Mouse (Mus musculus): Measurements from ENCODE around the gene Proz.
A peak's percentile ranks its signal among the peaks of the same experiment; 100 is the strongest.
"Not testable (repeated sequence)": the region's sequence is repeated elsewhere in the genome, so short reads cannot be mapped to it uniquely, and the experiment has no call there.

Gene Proz

DNA sequence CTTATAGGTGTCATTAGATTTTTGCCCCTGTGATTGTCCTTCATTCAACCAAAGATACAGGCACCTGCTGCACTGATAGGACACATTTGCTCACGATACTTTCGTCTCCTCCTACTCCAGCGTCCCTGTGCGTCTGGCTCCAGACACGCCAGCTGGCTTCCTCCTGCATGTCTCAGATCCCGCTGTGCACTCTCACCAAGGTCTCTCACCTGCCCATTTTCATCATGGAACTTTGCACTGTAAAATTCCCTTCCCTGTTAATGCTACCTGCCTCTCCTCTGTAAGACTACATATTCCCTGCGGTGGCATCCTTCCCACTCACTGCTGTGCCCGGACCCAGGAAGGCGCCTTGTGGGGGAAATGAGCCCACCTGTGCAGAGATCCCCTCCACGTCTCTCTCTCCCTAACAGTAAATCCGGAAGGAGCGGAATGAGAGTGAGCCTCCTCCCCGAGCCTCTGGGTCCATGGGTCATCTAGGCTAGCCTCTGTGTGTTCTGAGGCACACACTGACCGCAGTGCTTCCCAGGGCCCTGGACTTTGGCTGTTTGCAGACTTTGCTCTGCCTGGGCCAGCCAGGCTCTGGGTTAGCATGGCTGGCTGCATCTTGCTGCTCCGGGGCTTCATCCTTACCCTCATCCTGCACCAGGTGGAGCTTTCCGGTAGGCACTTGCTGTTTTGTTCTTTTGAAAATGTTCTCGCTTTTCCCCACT is at the start of gene Proz:
Gene Proz, plus strand, starts transcription at position 474 of the 710 bp plus-strand sequence.
- DNase-seq = no peak

DNA sequence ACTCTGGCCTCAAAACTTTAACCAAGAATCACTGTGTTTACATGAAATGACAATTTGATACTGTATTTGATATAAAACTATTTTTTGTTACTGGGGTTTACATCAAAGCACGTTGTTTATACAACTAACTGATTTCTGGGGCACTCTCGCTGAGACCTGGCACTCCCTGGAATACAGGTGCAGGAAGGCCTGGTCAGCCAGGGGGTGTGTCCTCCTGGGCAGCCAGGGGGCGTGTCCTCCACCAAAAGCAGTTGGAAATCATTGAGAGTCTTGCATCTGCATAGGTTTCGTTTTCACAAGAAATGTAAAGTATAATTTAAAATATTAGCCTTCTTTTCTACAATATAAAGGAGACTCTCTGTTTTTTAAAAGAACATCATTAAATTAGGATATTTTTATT is 41.2 kb upstream of the Proz start:
- DNase-seq = no peak

DNA sequence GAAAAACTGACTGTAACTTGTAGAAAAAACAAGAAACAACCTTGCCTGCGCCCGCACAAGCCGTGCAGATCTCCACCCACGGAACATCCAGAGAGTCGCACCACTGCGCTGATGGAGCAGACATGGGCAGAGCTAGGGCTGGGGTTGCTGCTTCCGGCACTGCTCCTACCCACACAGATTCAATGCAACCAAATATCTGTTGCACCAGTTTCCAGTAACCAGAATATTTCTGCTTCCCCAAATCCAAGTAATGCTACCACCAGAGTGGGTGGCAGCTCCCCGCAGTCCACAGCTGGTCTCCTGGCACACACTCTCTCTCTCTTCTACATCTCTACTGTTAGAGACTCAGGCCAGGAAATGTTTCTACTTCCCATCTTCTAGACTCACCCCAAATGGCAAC is 38.9 kb upstream of the Proz start:
- DNase-seq = peak; percentile 69

- no peak for DNase-seq
Observed at GRCm38 (mm10) chr8:13025487-13026224, 35.1 kb upstream of the Proz start, which contains the start of gene F7. Gene F7 (plus strand): TSS chr8:13026034.

DNA sequence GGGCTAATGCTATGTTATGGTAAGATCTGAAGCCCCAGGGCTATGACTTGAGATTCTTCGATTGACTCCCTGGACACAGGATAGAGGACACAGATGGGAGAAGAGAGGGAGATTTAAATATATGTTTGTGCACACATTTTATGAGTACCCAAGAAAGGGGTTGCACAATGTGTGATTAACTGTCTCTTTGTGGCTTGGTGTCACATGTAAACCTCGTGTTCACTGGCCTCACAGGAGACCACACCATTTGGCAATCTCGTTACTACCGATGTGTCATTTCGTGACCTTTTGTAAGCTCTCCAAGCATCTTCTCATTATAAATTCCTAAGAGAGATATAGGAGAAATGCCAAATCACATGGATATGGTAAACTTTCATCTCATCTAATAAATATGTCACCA is 33.1 kb upstream of the Proz start:
- DNase-seq = no peak

DNA sequence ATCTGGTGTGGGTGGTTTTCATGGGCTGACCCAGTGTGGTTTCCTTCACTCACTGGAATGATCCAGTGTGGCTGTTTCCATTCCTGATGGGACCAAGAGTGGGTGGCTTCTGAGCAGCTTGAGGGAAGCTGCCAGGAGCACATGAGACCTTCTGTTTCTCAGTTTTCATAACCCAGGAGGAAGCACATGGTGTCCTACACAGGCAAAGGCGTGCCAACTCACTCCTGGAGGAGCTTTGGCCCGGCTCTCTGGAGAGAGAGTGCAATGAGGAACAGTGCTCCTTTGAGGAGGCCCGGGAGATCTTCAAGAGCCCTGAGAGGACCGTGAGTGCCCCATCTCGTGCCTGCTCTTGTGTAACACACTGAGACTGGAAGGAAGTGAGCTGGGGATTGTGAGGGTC is 32.2 kb upstream of the Proz start:
- DNase-seq = peak; percentile 87

DNA sequence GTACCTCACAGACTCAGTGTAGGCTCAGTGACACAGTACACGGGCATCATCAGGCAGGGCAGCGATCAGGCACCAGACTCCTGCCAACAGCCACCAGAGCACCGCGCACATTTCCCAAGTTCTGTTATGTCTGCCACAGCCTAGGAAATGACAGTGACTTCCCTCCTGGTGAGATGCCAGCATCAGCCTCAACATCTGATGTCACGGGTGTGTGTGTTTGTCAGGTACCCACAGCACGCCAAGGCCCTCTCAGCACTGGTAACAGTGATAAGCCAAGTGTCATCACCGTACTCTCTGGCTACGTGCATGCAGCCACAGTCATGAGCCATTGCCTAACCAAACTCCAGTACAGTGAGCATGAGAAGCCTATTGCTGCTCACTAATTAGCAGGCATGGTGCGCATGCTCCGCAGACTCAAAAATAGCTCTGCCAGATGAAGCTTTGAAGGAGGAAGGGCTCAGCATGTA is 24.3 kb upstream of the Proz start:
- DNase-seq = peak; percentile 56

DNA sequence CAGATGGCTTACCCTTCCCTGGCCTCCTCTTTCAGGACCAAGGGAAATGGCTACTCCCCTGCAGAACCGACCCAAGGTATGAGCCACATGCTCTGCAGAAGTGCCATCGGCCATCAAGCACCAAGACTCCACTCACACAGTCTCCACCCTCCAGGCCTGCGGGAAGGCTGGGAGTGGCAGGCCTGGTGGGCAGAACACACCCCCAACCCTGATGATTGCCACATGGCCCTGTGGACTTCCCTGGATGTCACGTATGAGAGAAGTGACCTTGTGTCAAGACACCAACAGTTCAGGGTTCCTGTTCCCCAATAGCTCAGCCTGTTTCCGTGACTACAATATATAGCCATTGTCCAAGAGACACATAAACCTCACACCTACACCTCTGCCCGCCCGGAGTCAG is 23.7 kb upstream of the Proz start, which contains the start of gene F10:
Gene F10, plus strand, starts transcription at position 294 of the 400 bp plus-strand sequence.
- DNase-seq = no peak

DNA sequence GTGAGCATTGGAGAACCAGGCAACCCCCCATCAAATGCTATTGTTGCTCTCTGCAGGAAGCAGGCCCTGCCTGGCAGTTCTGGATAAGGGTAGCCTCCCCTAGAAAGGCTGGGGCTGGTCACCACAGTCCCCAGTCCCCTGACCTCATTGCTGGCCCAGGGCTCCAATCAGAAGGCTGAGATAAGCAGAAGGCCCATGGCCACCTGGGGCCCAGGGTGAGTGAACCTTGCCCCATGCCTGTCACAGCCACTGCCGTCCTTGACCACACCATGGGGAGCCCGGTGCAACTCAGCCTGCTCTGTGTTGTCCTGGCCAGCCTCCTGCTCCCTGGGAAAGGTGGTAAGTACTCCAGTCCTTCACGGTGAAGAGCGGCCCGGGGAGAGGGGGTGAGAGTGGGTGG is 23.1 kb upstream of the Proz start:
- DNase-seq = no peak

DNA sequence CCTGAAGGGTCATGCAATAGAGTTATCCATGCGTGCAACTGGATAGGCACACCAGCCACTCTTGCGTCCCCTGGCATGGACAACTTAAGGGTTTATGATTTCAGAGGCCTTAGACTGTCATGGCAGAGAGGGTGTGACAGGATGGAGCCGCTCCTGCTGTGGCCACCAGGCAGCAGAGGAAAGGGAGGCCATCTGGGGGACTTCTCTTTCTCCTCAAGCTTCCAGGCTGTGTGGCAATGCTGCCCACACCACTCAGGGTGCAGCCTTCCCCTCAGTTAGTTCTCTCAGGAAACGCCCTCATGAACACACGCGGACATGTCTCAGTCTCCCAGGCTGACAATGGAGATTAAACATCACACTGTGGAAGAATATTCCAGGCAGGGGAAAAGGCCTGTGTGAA is 21.7 kb upstream of the Proz start:
- DNase-seq = no peak

DNA sequence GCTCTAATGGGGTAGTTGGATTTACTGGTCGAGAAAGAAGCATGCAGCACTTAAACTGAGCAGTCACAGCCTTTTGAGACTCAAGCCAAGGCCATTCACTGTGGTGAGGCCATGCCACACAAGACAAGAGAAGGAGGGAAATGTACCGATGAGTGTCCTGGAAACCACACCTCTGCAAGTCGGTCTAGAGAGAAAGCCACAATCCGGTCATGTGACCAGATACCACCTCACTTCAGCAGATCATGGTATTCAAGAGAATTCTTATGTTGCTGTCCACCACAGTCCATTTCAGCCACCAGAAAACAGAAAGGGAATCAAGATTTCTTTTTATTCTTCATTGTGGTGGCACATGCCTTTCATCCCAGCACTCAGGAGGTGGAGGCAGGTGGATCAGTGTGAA is 19.3 kb upstream of the Proz start:
- no peak for DNase-seq

GRCm38 (mm10) chr8:13047652-13048051 is 13.1 kb upstream of the Proz start:
- DNase-seq = no peak

- DNase-seq = no peak
Observed at GRCm38 (mm10) chr8:13050550-13050949, 10.2 kb upstream of the Proz start.

DNA sequence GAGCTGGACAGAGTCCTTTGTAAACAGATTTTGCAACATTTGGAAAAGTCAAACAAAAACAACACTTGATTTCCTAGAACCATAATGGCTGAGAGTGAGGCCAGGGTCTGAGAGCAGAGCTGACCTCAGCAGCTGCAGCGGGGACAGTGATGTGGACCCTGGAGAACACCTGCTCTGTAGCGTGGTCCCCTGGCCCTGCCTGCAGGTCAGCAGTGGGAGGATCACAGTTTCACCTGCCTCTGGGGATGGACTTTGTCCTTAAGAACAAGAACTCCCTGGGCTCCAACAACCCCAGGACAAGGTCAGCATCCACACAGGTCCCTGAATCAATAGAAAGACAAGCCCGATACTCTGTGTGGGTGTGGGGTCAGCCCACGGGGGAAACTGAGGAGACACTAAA is 3.4 kb upstream of the Proz start:
- DNase-seq = no peak

GRCm38 (mm10) chr8:13063112-13063511 is 2.4 kb downstream of the Proz start:
- no peak for DNase-seq

DNA sequence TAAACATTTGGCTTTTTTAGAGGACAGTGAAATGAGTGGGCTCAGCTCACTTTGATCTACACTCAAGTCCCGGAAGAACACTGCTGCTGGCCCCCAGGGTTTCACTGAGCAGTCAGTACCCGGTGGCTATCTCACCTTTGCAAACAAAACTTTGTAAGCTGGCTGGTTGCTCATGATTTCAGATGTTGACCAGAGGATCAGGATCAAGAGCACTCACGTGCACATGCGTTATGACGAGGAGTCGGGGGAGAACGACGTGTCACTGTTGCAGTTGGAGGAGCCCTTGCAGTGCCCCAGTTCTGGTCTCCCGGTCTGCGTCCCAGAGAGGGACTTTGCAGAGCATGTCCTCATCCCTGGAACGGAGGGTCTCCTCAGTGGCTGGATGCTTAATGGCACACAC is 12.5 kb downstream of the Proz start:
- DNase-seq = no peak

DNA sequence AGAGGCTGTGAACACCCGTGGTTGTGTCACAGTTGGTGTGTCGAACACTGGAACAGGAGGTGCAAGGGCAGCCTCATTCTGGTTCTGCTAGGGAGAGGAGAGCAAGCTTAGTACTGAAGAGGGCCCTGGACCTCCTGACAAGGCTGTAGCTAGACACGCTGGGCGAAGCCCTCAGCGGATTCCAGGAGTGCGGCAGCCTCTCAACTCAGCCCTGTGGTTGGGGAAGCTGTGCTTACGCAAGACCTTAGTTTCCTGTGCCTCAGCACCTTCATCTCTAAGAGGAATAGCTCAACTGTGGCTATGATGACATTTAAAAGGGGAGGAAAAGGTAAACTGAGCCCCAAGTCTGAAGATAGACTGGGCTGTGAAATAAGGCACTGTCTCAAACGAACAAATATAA is 14.3 kb downstream of the Proz start:
- DNase-seq = no peak

DNA sequence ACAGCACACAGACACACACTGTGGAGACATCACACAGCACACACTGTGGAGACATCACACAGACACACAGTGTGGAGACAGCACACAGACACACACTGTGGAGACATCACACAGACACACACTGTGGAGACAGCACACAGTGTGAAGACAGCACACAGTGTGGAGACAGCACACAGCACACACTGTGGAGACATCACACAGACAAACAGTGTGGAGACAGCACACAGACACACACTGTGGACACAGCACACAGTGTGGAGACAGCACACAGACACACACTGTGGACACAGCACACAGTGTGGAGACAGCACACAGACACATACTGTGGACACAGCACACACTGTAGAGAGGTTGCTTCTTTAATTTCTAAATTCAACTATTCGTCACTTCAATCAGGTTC is 14.9 kb downstream of the Proz start:
- not testable (repeated sequence) for DNase-seq

DNA sequence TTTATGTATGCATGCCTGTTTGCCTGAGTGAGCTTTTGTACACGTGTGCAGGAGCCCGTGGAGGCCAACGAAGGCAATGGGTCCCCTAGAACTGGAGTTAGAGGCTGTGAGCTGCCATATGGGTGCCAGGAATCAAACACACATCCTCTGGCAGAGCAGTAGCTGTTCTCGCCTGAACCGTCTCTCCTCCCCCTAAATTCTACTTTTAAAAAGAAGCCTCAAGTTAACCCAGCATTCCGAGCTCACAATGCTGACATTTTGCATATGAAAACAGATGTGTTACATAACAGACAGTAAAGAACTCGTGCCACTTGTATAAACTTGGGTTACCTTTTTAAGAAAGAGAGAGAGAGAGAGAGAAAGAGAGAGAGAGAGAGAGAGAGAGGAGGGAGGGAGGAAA is 16.8 kb downstream of the Proz start:
- DNase-seq = peak; percentile 6

GRCm38 (mm10) chr8:13104691-13105086 is 44.0 kb downstream of the Proz start:
- DNase-seq = peak; percentile 91

DNA sequence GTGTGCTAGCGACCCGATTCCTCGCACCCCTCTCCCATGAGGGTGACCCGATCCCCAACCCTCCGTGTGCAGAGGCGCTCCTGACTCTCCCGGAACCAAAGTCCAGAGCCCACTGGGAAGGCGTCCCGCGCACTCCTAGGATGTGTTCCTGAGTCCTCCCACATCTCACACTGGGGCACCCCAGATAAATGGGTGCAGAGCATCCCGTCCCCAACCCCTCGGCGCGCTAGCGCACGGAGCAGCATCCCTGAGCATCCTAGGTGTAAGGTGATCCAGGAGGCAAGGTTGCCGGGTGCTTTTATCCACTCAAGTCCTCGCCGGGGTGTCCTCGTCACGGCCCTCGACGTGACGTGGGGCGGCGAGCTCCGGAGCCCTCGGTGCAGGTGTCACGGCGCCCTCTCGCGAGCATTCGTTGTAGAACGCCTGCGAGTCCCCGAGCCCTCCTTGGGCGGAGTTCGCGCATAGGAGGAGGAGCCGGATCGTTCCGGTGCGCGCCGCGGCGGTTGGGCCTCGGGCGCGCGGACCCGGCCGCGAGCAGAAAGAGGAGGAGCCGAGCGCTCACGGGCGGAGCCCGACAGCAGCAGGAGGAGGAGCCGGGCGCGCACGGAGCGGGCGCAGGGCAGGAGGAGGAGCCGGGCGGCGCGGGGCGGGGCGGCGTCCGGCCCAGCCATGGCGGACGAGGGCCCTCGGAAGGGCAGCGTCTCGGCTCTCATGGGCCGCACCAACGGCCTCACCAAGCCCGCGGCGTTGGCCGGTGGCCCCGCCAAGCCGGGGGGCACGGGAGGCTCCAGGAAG is 44.6 kb downstream of the Proz start, which contains the start of the genes Pcid2 and Cul4a:
Gene Pcid2, minus strand, starts transcription at position 373 of the 795 bp plus-strand sequence.
Gene Cul4a, plus strand, starts transcription at position 535 of the 795 bp plus-strand sequence.
- peak; percentile 97 for DNase-seq

DNA sequence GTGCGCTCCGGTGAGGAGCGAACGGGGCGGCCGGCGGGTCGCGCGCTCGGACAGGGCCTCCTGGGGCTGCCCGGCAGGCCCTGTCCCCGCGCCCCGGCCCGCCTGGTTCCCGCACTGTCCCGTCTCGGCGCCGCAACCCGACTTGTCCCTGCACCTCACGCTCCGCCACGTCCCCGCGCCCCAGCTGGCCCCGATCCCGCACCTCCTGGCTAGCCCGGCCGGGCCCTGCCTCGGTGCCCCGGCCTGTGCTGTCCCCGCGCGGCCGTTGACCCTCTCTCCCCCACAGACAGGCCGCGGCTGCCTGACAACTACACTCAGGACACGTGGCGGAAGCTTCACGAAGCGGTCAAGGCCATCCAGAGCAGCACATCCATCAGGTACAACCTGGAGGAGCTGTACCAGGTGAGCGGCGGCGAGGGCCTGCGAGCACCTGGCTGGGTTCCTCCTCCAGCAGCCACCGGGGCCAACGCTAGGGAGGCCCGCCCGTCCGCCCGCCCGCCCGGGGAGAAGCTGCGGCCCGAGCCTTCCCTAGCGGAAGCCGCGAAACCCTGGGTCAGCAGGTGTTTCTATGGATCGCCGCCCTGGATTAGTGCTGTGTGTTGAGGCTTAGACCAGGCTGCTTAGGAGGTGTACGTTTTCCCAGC is 45.3 kb downstream of the Proz start:
- DNase-seq = no peak
